Mouse (Mus musculus) monocyte, adult 5-6 weeks (primary cell): ENCODE measurements around the gene Ripor2. TPM values are rescaled to one million over a fixed set of nuclear protein-coding genes. Genes with fewer than 3 reads are reported as not detected.

Source experiments
- ATAC-seq: fragments of 153-309, 156-312 bp; replicated peaks from 2 replicates; pipeline ENCODE4 v1.8.0; 2017; ENCODE audit warnings: mild to moderate bottlenecking; ENCODE audit not compliant: low TSS enrichment, insufficient number of reproducible peaks, severe bottlenecking, poor library complexity, low FRiP score
- total RNA-seq: library from RNA; stranded (forward); fragments of 200-1000, 200-491, 200-594 nt; gene quantifications from 3 replicates; pipeline ENCODE4 v1.2.3, GENCODE M21; 2017

The Ripor2 gene
- total RNA-seq, 1 experiment from 2014 or later, result 134 TPM

- ATAC-seq, result no peak
Measured at GRCm38 (mm10) chr13:24679027-24679680, 97.2 kb downstream of the Ripor2 start.

- ATAC-seq, result no peak
Measured at GRCm38 (mm10) chr13:24680951-24681350, 99.0 kb downstream of the Ripor2 start.

DNA sequence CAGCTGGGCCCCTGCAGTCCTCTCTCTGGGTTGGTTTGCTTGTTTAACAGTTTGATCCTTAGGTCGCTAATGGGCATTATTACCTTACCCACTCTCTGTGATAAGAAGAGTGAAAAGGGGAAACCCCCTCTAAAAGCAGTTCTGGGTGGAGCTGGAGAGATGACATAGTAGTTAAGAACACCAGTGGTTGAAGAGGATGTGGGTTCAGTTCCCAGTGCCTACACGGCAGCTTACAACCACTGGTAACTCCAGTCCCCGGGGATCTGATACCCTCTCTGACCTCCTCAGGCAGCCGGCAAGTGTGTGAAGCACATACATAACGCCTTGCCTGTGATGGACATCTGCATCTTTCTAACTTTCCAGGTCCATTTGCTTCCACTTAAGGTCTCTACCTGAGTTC, 100.4 kb downstream of the Ripor2 start:
- no peak for ATAC-seq

- peak; percentile 80 for ATAC-seq
Measured at GRCm38 (mm10) chr13:24684503-24684902, 102.5 kb downstream of the Ripor2 start.

GRCm38 (mm10) chr13:24685846-24686245, 103.9 kb downstream of the Ripor2 start:
- ATAC-seq, result no peak

- 0 out of 2 replicates have a peak, but pooled peaks have one; percentile 54 for ATAC-seq
Measured at GRCm38 (mm10) chr13:24686705-24687665, 105.0 kb downstream of the Ripor2 start.

- ATAC-seq, result 0 out of 2 replicates have a peak, but pooled peaks have one; percentile 15
Measured at GRCm38 (mm10) chr13:24693312-24693711, 111.3 kb downstream of the Ripor2 start.

- ATAC-seq, result peak; percentile 54
Measured at GRCm38 (mm10) chr13:24698746-24699145, 116.8 kb downstream of the Ripor2 start.

GRCm38 (mm10) chr13:24702128-24702527, 120.1 kb downstream of the Ripor2 start:
- no peak for ATAC-seq

DNA sequence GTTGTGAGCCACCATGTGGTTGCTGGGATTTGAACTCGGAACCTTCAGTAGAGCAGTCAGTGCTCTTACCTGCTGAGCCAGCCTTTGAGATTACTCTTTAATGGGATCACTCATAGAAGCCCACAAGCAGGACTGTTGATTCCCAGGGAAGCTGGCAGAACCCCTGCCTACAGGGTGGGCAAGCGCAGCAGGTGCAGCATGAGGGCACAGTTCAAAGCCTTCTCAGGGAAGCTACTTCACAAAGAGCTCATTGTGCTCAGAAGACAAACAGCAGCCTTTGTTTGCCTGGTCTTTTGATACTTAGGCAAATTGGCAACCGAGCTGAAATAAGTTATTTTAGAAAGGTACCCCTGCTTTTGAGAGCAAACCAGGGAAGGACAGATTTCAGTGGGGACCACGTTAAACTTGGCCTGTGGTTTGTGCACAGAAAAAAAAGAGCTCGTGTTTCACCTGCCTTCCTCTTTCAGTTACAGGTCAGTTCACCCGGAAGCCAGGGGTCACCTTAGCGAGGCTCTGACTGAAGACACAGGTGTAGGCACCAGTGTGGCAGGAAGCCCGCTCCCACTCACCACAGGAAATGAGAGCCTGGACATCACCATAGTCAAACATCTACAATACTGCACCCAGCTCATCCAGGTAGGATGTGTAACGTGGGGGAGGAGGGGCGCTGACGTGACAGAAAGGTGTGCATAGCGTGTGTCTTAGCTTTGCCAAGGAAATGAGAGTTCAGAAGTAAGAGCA, 127.8 kb downstream of the Ripor2 start:
- no peak for ATAC-seq

GRCm38 (mm10) chr13:24710968-24711367, 129.0 kb downstream of the Ripor2 start:
- ATAC-seq, result no peak

DNA sequence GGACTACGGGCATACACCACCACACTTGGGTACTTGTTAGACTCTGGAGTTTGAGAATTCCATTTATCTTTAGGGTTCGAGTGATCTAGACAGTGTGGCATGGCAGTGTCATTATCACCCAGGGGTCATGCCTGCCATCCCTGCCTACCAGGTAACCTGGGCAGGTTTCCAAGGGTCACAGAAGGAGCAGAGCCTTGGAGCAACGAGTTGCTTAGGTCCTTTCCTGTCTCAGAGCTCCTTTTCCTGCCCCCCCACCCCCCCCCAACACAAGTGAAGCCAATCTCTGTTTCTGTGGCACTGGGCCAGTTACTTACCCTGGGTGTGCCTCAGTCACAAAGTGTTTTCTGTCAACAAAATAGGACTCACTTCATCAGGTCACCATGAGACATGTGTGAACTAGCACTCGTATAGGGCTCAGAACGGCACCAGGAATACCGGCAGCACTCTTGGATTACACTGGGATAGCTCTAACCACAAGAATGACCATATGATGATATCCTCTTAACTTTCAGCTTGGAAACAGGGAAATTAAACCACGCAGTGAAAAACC, 130.7 kb downstream of the Ripor2 start:
- no peak for ATAC-seq

GRCm38 (mm10) chr13:24713434-24714000, 131.5 kb downstream of the Ripor2 start:
- ATAC-seq, result no peak

DNA sequence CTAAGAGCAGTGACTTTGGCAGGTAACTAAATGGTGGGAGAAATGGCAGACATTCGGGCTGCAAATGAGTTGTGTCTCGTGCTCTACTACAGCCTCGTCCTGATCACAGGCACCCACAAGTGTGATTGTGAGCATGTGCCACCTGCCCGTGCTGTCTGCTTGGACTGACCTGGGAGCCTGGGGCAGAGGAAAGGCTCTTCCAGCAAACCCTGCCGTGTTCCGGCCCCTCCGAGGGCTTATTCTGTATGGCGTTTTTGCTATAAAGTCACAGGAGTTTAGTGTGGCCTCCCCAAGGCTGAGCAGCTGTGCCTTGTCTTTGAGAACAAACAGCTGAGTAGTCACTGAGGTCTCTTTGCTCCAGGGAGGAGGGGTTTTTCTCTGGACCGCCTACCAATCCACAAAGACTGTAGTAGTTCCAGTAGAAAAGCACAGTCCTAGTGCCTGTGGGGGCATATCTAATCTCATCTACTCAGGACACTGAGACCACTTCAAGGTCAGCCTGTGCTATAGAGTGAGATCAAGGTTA, 132.4 kb downstream of the Ripor2 start:
- no peak for ATAC-seq

GRCm38 (mm10) chr13:24715601-24716000, 133.6 kb downstream of the Ripor2 start:
- ATAC-seq, result no peak

- ATAC-seq, result no peak
Measured at GRCm38 (mm10) chr13:24716441-24716840, 134.5 kb downstream of the Ripor2 start.

GRCm38 (mm10) chr13:24717677-24718076, 135.7 kb downstream of the Ripor2 start:
- no peak for ATAC-seq

DNA sequence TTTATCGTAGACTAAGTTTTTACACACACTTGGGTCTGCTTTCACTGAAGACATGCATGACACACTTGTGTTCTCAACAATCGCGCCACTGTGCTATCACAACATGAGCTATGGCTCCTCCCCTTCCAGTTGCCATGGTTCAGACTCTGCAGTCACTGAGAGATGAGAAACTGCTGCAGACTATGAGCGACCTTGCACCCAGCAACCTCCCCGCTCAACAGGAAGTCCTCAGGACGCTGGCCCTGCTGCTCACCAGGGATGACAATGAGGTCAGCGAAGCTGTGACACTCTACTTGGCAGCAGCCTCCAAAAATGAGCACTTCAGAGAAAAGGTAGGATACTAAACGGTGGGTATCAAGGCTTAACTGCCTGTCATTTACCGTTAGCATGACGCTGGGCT, 139.5 kb downstream of the Ripor2 start:
- ATAC-seq, result peak; percentile 73
